Mouse (Mus musculus) ES-E14 (cell line): ENCODE data around the gene Trio.

Experiments used
- CHD2 ChIP-seq: IDR thresholded peaks from 2 replicates; pipeline ENCODE4 v1.6.1; 2014; ENCODE audit warnings: mild to moderate bottlenecking, low read depth, low read length, inconsistent platforms
- MAFK ChIP-seq: IDR thresholded peaks from 2 replicates; pipeline ENCODE4 v1.6.1; 2014; ENCODE audit warnings: mild to moderate bottlenecking, low read depth, low read length, inconsistent platforms; ENCODE audit not compliant: insufficient read depth
- ZNF384 ChIP-seq: IDR thresholded peaks from 2 replicates; pipeline ENCODE4 v1.6.1; 2012; ENCODE audit warnings: low read depth, low read length, inconsistent platforms

DNA sequence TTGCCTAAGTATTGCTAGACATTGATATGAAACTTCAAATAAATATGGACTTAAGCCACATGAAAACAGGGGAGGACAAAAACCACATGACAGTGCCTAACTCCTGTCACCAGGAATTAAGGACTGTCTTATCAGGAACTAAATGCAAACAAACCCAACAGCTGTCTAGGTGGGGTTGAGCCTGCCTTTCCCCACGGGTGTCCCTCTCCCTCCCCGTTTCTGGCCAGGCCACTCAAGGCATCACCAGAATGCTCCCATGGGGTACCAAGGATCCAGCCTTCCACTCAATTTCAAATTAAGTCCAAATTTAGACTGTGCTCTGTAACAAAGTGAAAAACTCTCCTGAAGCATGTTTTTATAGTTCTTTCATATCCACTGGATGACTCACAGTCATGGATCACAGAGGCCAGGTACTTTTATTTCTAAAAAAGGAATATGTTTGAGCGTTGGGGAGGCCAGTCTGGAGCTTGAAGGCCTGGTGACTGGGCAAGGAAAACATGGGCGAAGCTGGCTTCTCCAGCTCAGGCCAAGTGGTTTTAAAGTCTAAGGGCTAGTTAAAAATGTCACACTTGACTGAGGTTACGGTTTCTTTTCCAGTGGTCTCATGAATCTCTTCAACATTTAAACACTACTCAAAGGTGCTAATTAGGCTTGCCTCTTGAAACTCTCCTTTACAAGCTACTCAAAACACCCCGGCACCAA, 33.6 kb downstream of the Trio start:
- TF ChIP-seq ZNF384 (no peak), MAFK (no peak), CHD2 (no peak)
